Mouse (Mus musculus) neural tube, embryonic 11.5 days (tissue): ENCODE data around the gene Fam136a. TPM values are rescaled to one million over a fixed set of nuclear protein-coding genes. Genes with fewer than 3 reads are reported as not detected.

Experiments used
- ATAC-seq: fragments of 200-750 bp; cut with Nextera tagmentation; 2 replicates; pipeline ENCODE4 v1.8.0; 2017; ENCODE audit warnings: moderate number of reproducible peaks, mild to moderate bottlenecking, moderate TSS enrichment, moderate library complexity; ENCODE audit not compliant: insufficient read depth, low FRiP score, low TSS enrichment
- DNase-seq: peaks from one replicate; pipeline ENCODE4 v3.0.0-alpha.2; 2015; ENCODE audit warnings: low spot score
- H3K27ac ChIP-seq: fragments of 300-500 bp; sonication (generic); 2 replicates; pipeline ENCODE4 v1.5.1; 2014; ENCODE audit warnings: low read depth, mild to moderate bottlenecking, low read length
- H3K27me3 ChIP-seq: fragments of 300-500 bp; sonication (generic); 2 replicates; pipeline ENCODE4 v1.6.1; 2014; ENCODE audit warnings: mild to moderate bottlenecking, low read length, mixed read lengths; ENCODE audit not compliant: control insufficient read depth, insufficient read depth
- H3K36me3 ChIP-seq: fragments of 300-500 bp; sonication (generic); 2 replicates; pipeline ENCODE4 v1.6.1; 2014; ENCODE audit warnings: mild to moderate bottlenecking, low read length, moderate library complexity, mixed read lengths; ENCODE audit not compliant: control insufficient read depth, insufficient read depth
- H3K4me1 ChIP-seq: fragments of 300-500 bp; sonication (generic); 2 replicates; pipeline ENCODE4 v1.6.1; 2014; ENCODE audit warnings: low read length, mixed read lengths; ENCODE audit not compliant: control insufficient read depth, insufficient read depth
- H3K4me2 ChIP-seq: fragments of 300-500 bp; sonication (generic); 2 replicates; pipeline ENCODE4 v1.6.1; 2014; ENCODE audit warnings: low read depth, mild to moderate bottlenecking, moderate library complexity
- H3K4me3 ChIP-seq: fragments of 300-500 bp; sonication (generic); 2 replicates; pipeline ENCODE4 v1.5.1; 2014; ENCODE audit warnings: low read depth, low read length
- H3K9ac ChIP-seq: fragments of 300-500 bp; sonication (generic); 2 replicates; pipeline ENCODE4 v1.6.1; 2014; ENCODE audit warnings: mild to moderate bottlenecking, low read length
- H3K9me3 ChIP-seq: fragments of 300-500 bp; sonication (generic); 2 replicates; pipeline ENCODE4 v1.6.1; 2016; ENCODE audit warnings: low read length; ENCODE audit not compliant: control insufficient read depth
- WGBS: fragments of 180-500 bp; shearing (Covaris S2); extraction: QIAGEN DNeasy Blood & Tissue Kit; methylation state at CpG from one replicate; pipeline ENCODE4 v1.1.7; 2014; 5-methylcytosine and 5-hydroxymethylcytosine counted together
- polyA plus RNA-seq: library from polyadenylated mRNA; unstranded; fragments of >200 nt; fragmentation: Nextera tagmentation; extraction: Ambion mirVana; gene quantifications from 2 replicates; pipeline ENCODE4 v1.2.1, GENCODE M21; 2014

Fam136a gene
- polyA plus RNA-seq, 1 experiment from 2014 or later = 142 TPM

DNA sequence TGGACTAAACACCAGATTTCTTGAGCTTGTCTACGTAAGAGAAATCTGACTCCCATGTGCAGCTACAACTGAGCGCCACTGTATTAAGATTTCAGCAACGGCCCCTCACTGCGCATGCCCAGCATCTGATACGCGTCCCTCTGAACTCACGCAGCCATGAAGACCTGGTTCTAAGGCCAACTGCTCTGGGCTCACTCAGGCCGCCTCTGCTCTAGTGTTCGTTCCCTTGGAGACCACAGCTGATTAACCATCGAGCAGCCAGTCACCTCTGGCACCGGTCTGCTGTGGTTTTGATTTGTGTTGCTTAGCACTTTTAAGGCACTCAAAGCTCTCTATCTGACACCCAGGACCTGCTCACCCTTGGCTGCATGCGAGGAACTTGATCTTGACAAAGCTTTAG is 21.9 kb downstream of the Fam136a start:
- Histone ChIP-seq H3K9ac (no peak overlapping the region), H3K4me1 (no peaks in the 10 kb centered on the region), H3K4me3 (no peak overlapping the region), H3K27me3 (no peaks in the 10 kb centered on the region), H3K9me3 (no peaks in the 10 kb centered on the region), H3K4me2 (no peak overlapping the region), H3K36me3 (peaks cover 24% of the 10 kb centered on the region), H3K27ac (no peak overlapping the region)
- 88% methylated on average over 12 of the region's 12 CpGs for WGBS
- ATAC-seq = no peak
- DNase-seq = no peak

GRCm38 (mm10) chr6:86388461-86388860 is 23.0 kb downstream of the Fam136a start:
- ATAC-seq (no peak), DNase-seq (no peak)
- Histone ChIP-seq H3K27ac (no peak overlapping the region), H3K9ac (no peak overlapping the region), H3K36me3 (peaks cover 24% of the 10 kb centered on the region), H3K9me3 (no peaks in the 10 kb centered on the region), H3K4me2 (no peak overlapping the region), H3K4me3 (no peak overlapping the region), H3K27me3 (no peaks in the 10 kb centered on the region), H3K4me1 (no peaks in the 10 kb centered on the region)
- 84% methylated on average over 18 of the region's 18 CpGs for WGBS

DNA sequence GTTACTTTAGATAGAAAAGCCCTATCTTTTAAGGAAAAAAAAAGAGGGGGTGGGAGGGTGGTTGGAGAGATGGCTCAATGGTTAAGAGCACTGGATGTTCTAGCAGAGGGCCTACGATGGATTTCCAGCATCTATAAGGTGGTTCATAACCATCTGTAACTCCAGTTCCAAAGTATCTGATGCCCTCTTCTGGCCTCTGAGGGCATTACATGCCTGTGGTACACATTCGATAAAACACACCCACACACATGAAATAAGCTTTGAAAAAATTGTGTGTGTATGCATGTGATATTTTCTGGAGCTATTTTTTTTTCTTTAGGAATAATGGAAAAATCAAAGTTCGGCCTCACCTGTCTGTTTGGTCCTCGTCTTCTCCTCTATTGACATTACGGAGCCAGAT is 25.9 kb downstream of the Fam136a start:
- H3K27ac ChIP-seq = no peak overlapping the region
- no peak overlapping the region for H3K4me3 ChIP-seq
- ATAC-seq = no peak
- H3K9me3 ChIP-seq = no peaks in the 10 kb centered on the region
- DNase-seq = no peak
- peaks cover 8% of the 10 kb centered on the region for H3K4me1 ChIP-seq
- WGBS = 94% methylated on average over 5 of the region's 5 CpGs
- no peak overlapping the region for H3K9ac ChIP-seq
- peaks cover 24% of the 10 kb centered on the region for H3K36me3 ChIP-seq
- H3K4me2 ChIP-seq = no peak overlapping the region
- H3K27me3 ChIP-seq = no peaks in the 10 kb centered on the region

- H3K36me3 ChIP-seq = peaks cover 19% of the 10 kb centered on the region
- no peak overlapping the region for H3K4me2 ChIP-seq
- WGBS = 100% methylated on average over 1 of the region's 1 CpGs
- no peak overlapping the region for H3K9ac ChIP-seq
- no peaks in the 10 kb centered on the region for H3K9me3 ChIP-seq
- DNase-seq = no peak
- no peak overlapping the region for H3K27ac ChIP-seq
- ATAC-seq = no peak
- peaks cover 8% of the 10 kb centered on the region for H3K4me1 ChIP-seq
- no peaks in the 10 kb centered on the region for H3K27me3 ChIP-seq
- no peak overlapping the region for H3K4me3 ChIP-seq
Measured at GRCm38 (mm10) chr6:86393187-86393586, 27.7 kb downstream of the Fam136a start.

DNA sequence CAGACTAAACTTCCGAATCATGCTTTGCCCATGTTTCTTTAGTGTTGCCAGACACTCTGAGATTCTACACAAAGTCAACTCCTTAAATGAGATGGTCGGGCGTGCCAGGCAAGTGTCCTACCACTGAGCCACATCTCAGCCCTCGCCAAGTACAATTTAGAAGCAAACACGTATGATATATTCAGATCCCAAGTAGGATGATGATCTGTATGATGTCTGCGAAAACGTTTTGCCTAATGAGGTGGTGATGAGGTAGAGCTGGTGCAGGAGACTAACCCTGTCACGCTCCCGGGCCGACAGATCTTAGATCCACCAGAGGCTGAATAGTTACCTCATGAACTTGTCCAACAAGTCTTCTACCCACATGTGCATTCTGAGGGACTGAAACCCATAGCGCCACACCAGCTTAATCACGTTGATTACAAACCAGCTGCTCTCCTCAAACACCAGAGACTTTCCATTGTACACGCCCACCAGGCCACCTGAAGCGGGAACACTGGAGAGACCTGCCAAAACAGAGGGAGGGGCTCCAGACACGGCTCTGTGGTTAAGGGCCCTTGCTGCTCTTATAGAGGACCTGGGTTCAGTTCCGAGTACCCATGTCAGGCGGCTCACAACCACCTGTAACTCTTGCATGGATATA is 28.8 kb downstream of the Fam136a start:
- 93% methylated on average over 17 of the region's 17 CpGs for WGBS
- no peak overlapping the region for H3K4me3 ChIP-seq
- peaks cover 12% of the 10 kb centered on the region for H3K36me3 ChIP-seq
- H3K27me3 ChIP-seq = no peaks in the 10 kb centered on the region
- ATAC-seq = no peak
- no peak overlapping the region for H3K9ac ChIP-seq
- no peaks in the 10 kb centered on the region for H3K9me3 ChIP-seq
- peaks cover 8% of the 10 kb centered on the region for H3K4me1 ChIP-seq
- DNase-seq = no peak
- H3K27ac ChIP-seq = no peak overlapping the region
- no peak overlapping the region for H3K4me2 ChIP-seq

GRCm38 (mm10) chr6:86395021-86395420 is 29.6 kb downstream of the Fam136a start:
- H3K27me3 ChIP-seq = no peaks in the 10 kb centered on the region
- ATAC-seq (no peak), DNase-seq (no peak)
- H3K36me3 ChIP-seq = peaks cover 10% of the 10 kb centered on the region
- no peak overlapping the region for H3K27ac ChIP-seq
- 90% methylated on average over 9 of the region's 9 CpGs for WGBS
- peaks cover 8% of the 10 kb centered on the region for H3K4me1 ChIP-seq
- H3K4me3 ChIP-seq = no peak overlapping the region
- no peaks in the 10 kb centered on the region for H3K9me3 ChIP-seq
- peak overlapping the region; percentile 57; the same call in 1 of the 2 replicates for H3K4me2 ChIP-seq
- H3K9ac ChIP-seq = no peak overlapping the region

DNA sequence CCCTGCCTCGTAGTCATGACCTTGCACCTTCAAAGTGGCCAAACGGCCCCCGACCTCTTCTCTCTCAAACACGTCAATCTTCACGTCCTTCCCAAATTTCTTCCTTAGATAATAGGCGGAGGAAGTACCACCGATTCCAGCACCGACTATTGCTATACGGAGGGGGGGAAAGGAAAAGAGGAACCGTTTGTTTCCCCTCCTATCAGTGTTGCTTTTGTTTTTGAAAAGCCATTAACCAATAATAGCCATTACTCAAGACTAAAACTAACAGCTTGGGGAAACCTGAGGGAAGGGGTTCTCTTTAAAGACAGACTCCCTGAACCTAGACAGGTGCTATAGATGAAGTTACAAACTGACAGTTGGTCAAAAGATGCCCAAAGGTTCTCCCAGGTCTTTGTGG is 30.5 kb downstream of the Fam136a start:
- DNase-seq (no peak), ATAC-seq (no peak)
- no peaks in the 10 kb centered on the region for H3K9me3 ChIP-seq
- 28% methylated on average over 10 of the region's 10 CpGs for WGBS
- peak overlapping the region; percentile 81 for H3K9ac ChIP-seq
- H3K27me3 ChIP-seq = no peaks in the 10 kb centered on the region
- peak overlapping the region; percentile 77 for H3K4me3 ChIP-seq
- peaks cover 8% of the 10 kb centered on the region for H3K4me1 ChIP-seq
- H3K27ac ChIP-seq = no peak overlapping the region
- peaks cover 6% of the 10 kb centered on the region for H3K36me3 ChIP-seq
- H3K4me2 ChIP-seq = peak overlapping the region; percentile 57

- peak; percentile 93 for DNase-seq
- Histone ChIP-seq H3K4me3 (peak within 1 kb of the TSS; percentile 77), H3K36me3 (peaks cover 4% of the 10 kb centered on the region), H3K4me1 (peaks cover 8% of the 10 kb centered on the region), H3K4me2 (peak within 1 kb of the TSS; percentile 57), H3K27ac (peak within 1 kb of the TSS; percentile 81), H3K9me3 (no peaks in the 10 kb centered on the region), H3K9ac (peak within 1 kb of the TSS; percentile 81), H3K27me3 (no peaks in the 10 kb centered on the region)
- WGBS = under 1% methylated on average over 48 of the region's 51 CpGs
- ATAC-seq = peak; percentile 96
Measured at GRCm38 (mm10) chr6:86396581-86397256, 31.3 kb downstream of the Fam136a start, which contains the start of gene Pcyox1. Gene Pcyox1 (minus strand): TSS chr6:86397154.
